Mouse (Mus musculus) CD8-positive naive resting alpha-beta T cell, adult 57 days (primary cell): ENCODE data around the gene Il10. TPM values are rescaled to one million over a fixed set of nuclear protein-coding genes. Genes with fewer than 3 reads are reported as not detected.

Experiments used
- total RNA-seq: library from RNA; stranded (reverse); gene quantifications from one replicate; pipeline ENCODE4 v1.2.4, GENCODE M21; 2023

The Il10 gene
- 0.40 TPM for total RNA-seq

DNA sequence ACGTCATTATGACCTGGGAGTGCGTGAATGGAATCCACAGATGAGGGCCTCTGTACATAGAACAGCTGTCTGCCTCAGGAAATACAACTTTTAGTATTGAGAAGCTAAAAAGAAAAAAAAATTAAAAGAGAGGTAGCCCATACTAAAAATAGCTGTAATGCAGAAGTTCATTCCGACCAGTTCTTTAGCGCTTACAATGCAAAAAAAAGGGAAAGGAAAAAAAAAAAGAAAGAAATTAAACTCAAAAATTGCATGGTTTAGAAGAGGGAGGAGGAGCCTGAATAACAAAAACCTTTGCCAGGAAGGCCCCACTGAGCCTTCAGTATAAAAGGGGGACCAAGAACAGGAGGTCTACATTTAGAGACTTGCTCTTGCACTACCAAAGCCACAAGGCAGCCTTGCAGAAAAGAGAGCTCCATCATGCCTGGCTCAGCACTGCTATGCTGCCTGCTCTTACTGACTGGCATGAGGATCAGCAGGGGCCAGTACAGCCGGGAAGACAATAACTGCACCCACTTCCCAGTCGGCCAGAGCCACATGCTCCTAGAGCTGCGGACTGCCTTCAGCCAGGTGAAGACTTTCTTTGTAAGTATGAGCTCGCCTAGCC is at the start of gene Il10:
Gene Il10 (plus strand): TSS at position 354 of the 607 bp plus-strand sequence.

Other genes with a start within 250 kb of the Il10 start
- gene Fcamr, start 218.9 kb upstream of the Il10 start, total RNA-seq: not detected
- gene Pigr, start 193.2 kb upstream of the Il10 start, total RNA-seq: 0.21 TPM
- gene Fcmr, start 154.2 kb upstream of the Il10 start, total RNA-seq: 60.2 TPM
- not detected for gene Il24, start 132.4 kb upstream of the Il10 start, total RNA-seq
- not detected for gene Il20, start 108.4 kb upstream of the Il10 start, total RNA-seq
- gene Il19, start 79.7 kb upstream of the Il10 start, total RNA-seq: not detected
- gene Mapkapk2, start 78.0 kb downstream of the Il10 start, total RNA-seq: 48.2 TPM
- gene Dyrk3, start 118.5 kb downstream of the Il10 start, total RNA-seq: 1.8 TPM
- gene Eif2d, start 133.3 kb downstream of the Il10 start, total RNA-seq: 27.1 TPM
- gene Rassf5, start 225.4 kb downstream of the Il10 start, total RNA-seq: 182 TPM